Mouse (Mus musculus) left cerebral cortex, adult 8-10 months (tissue): ENCODE measurements around the gene Kansl3. TPM values are rescaled to one million over a fixed set of nuclear protein-coding genes. Genes with fewer than 3 reads are reported as not detected.
A peak's percentile ranks its signal among the peaks of the same experiment; 100 is the strongest.

Source experiments
- DNase-seq, 2 experiments: peaks; one replicate each; pipeline ENCODE4 v3.0.0; 2022; ENCODE audit warnings: low spot score in 2 of 2
- total RNA-seq, 4 experiments: library from RNA; stranded (reverse); gene quantifications; 2 replicates each; pipeline ENCODE4 v1.2.4; 2022

The Kansl3 gene
- total RNA-seq: 10 to 100 TPM; 63.9 to 88.2 (median 74.6) TPM

DNA sequence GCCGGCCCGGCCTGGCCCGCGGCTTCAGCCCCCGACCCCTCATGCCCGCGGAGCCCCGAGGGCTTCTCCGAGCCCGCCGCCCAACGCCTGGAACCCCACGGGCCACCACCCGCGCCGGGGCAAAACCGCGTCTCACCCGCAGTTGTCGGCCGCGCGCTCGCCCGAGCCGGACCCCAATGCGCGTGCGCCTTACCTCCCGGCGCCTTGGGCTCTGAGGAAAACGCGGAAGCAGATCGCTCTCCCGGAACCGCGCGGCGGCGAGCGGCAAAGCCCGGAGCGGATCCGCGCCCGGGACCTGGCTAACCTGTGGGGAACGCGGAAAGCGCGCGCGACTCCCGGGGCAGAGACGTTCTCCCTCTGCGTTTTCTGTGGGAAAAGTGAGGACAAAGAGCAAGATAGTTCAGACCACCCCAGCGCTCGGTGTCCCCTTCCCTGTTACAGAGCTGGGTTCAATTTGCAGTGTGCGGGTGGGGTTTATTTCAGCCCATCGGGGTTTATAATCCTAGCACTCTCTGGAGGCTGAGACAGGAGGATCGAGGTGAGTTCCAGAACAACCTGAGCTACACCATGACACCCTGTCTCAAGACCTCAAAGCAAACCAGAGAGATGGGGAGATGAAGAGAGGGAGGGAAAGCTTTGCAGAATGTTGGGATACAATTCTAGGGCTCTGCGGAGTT lies at the start of gene Kansl3:
Gene Kansl3 (minus strand): TSS at position 213 of the 677 bp plus-strand sequence.
- peak; percentile 47 to 82 for DNase-seq

DNA sequence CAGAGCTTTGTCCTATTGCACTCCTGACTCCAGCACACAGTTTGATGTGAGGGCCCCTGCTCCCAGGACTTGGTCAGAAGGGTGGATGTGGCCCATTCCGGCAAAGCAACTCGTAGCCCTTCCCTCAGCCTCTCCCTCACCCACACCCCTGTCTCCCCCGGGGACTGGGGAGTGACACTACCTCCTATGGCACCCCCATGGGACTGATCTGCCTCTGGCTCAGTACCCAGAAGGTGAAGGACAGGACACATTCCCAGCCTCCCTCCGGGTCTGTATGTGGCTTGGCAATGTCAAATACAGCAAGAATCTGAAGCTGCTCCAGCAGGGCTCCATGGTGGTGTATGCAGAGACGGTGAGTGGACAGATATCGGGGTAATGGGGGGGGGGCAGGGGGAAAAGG lies 35.5 kb upstream of the Kansl3 start:
- DNase-seq: no peak

- DNase-seq: no peak
Observed at GRCm38 (mm10) chr1:36401509-36401908, 32.5 kb upstream of the Kansl3 start.

DNA sequence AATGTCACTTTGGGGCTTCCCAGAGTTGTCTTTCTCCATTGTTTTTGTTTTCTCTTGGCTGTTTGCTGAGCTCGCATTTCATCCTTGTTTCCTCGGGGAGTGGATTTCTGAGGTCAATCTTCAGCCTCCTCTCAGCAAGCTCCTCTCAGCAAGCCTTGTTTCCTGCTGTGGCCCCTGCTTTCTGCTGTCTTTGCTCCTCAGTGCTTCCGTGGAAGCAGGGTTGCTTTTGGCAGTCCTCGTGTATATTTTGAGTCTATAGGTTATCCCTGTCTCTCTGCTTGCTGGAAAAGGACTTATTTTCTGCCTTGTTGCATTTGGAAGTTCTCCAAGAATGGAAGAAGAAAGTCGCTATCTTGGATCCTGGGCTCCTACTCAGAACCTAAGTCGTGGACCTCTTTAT lies 28.1 kb upstream of the Kansl3 start:
- no peak for DNase-seq

- DNase-seq: no peak
Observed at GRCm38 (mm10) chr1:36379582-36379981, 10.6 kb upstream of the Kansl3 start.

DNA sequence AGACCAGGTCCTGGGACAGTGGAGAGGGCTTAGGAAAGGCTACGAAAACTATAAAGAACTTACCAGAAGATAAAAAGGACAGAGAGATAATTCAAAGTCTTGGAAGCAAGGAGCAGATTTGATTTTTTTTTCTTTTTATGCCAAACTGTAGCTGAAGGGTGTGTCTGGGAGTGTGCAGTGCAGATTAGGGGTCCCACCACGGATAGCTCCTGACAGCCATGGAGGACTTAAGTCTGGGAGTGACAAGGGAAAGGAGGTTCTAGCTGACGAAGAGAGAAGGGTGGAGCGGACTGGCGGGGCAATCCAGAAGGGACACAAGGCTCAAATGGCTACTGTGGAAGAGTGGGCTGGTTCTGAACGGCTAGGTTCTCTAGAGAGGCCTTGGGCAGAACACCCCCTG lies 9.9 kb upstream of the Kansl3 start:
- no peak for DNase-seq

- no peak for DNase-seq
Observed at GRCm38 (mm10) chr1:36371934-36372845, 3.2 kb upstream of the Kansl3 start, which contains the start of gene Fer1l5. Fer1l5 (plus strand) TSS chr1:36372291.

- no peak for DNase-seq
Observed at GRCm38 (mm10) chr1:36370918-36371317, 1.9 kb upstream of the Kansl3 start.

GRCm38 (mm10) chr1:36368112-36368968 lies 641 bp downstream of the Kansl3 start:
- peak; percentile 23 to 28 for DNase-seq

DNA sequence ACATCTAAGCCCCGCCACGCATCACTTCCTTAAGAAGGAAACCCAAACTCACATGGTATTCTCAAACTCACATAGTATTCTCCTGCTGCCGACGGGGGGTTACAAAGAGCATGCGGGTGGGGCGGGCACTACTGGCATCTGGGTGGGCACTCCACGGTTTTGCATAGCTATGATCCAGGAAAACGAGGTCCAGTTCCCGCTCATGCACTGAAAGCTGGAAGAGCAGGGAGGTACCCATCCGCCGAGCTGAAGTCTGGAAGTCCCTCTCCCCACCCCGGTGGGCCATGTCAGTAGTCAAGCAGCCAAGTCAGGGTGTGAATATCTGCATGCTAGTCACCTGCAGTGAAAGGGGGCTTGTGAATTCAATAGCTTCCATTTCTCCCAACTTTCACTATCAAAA lies 1.3 kb downstream of the Kansl3 start:
- DNase-seq: no peak

- DNase-seq: no peak
Observed at GRCm38 (mm10) chr1:36356955-36357695, 11.9 kb downstream of the Kansl3 start.

- peak in 1 of 2 experiments; percentile 65 for DNase-seq
Observed at GRCm38 (mm10) chr1:36352351-36352750, 16.6 kb downstream of the Kansl3 start.

DNA sequence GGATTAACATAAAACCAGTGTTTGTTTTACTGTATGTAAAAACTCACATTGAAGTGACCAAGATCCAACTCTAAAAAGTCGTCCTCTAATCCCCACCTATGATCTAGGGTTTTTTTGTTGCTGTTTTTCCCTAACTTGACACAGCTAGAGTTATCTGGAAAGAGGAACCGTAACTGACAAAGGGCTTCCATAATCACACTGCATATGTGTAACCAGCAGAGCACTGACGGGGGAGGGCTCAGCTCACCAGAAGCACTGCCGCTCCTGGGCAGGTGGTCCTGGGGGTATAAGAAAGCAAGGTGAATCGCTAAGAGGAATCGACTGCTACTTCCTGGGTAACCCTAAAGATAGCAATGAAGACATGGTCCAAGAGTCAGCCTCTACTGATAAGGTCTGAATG lies 26.4 kb downstream of the Kansl3 start:
- no peak for DNase-seq

- DNase-seq: no peak
Observed at GRCm38 (mm10) chr1:36332955-36333887, 35.8 kb downstream of the Kansl3 start.

DNA sequence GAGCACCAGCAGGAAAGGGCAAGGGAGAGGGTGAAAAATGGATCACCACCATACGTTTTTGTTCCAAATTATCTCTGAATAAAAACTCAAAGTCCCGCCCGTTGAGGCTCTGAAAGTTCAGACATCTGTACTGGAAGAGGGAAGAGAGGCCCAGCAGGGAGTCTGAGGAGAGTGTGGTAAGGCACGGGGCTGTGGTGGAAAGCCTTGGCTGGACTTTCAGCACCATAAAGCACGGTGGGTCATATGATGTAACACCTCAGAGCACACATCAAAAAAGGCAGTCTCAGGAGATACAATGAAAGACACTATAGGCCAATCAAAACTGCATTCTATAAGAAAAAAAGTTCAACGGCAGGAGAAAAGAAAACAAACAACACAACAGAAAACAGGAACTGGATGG lies 37.2 kb downstream of the Kansl3 start:
- no peak for DNase-seq

- DNase-seq: no peak
Observed at GRCm38 (mm10) chr1:36326815-36327214, 42.2 kb downstream of the Kansl3 start.

- DNase-seq: no peak
Observed at GRCm38 (mm10) chr1:36325900-36326321, 43.1 kb downstream of the Kansl3 start.

DNA sequence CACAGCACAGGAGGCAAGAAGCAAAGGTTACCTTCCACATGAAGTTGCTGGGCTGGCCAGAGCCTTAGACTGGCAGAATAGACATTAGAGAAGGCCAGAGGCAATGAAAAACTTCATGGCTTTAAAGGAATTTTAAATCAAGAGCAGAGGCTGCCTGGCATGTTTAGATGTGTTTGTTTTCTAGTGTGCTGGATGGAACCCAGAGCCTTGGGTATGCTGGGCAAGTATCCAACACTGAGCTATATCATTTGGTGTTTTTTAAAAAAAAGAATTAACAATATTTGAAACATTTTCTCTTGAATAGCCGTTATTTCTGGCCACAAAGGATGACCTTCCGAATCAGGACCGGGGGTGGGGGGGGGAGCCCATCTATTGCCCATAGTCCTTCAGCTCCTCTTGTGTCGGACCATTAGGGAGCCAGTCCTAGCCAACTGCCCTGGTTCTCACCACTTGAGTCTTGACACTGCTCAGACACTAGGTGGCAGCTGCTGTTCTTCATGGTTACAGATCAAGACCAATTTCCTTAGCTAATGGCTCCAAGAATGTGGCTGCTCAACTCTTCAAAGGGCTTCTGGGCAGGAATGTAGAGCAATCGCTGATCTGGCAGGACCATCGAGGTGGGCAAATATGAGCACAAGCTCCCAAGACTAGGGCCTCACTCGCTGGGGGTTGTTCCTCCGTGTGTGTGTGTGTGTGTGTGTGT lies 45.1 kb downstream of the Kansl3 start:
- DNase-seq: no peak

- no peak for DNase-seq
Observed at GRCm38 (mm10) chr1:36323076-36323475, 45.9 kb downstream of the Kansl3 start.
